Mouse (Mus musculus) G1E (cell line): ENCODE results near the gene C530008M17Rik.

Source experiments
- CTCF ChIP-seq: IDR thresholded peaks from 2 replicates; pipeline ENCODE4 v1.5.1; 2012; ENCODE audit warnings: low read depth, low read length, inconsistent platforms, mixed read lengths
- GATA1 ChIP-seq: IDR thresholded peaks from 2 replicates; pipeline ENCODE4 v1.6.1; 2012; ENCODE audit warnings: borderline replicate concordance, low read length, inconsistent platforms, mixed read lengths
- TAL1 ChIP-seq: conservative IDR thresholded peaks from 2 replicates; pipeline ENCODE4 v1.6.1; 2012; ENCODE audit warnings: low read depth, low read length, inconsistent platforms, mixed read lengths

GRCm38 (mm10) chr5:76892608-76893007, 236.3 kb downstream of the C530008M17Rik start:
- TF ChIP-seq GATA1, result no peak
- TF ChIP-seq CTCF, result no peak
- no peak for TF ChIP-seq TAL1
